Mouse (Mus musculus): Measurements from ENCODE around the gene Zfp809. TPM values are rescaled to one million over a fixed set of nuclear protein-coding genes. Genes with fewer than 3 reads are reported as not detected.

Gene Zfp809
- polyA plus RNA-seq (2012): 6.1 and 8.8 TPM in 2 replicates

DNA sequence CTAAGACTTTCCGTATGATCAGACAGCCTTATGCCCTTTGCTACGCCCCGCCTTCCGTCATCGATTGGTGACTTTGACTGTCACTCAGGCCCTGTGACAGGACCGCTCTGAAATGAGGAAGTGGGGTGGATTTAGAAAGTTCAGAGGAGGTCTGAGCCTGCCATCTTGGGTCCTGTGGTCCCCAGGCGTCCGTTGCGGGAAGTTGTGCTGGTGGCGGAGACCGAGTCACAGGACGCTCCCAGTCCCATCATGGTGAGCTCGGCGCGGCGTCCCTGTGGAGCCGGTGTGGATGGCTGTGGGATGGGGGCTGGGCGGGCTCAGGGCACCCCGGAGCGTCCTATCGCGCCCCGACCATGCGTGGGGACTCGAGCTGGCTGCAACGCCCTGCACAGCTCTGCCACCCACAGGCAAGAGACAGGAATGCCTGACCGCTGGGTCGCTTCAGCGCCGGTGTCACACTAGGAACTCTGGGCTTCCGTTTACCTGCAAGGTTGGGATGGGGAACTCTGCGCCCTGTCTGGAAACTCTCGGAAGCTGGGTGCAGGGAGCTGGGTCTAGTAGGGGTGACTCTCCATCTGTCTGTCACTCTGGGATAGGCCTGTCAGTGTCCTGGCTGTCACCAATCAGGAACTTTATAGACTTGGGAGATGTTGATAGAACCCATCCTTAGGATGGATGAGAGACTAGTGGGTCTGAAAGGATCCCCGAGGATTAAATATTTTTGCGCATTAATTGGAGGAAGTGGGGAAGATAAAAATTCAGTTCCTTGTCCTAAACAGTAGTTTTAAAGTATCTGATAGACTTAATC lies at the start of gene Zfp809:
TSS of gene Zfp809 (plus strand) at position 134 of the 808 bp plus-strand sequence.
- TF ChIP-seq GATA1 (IDR thresholded peaks at IDR 0.05; ENCODE audit: low read length): no peak

DNA sequence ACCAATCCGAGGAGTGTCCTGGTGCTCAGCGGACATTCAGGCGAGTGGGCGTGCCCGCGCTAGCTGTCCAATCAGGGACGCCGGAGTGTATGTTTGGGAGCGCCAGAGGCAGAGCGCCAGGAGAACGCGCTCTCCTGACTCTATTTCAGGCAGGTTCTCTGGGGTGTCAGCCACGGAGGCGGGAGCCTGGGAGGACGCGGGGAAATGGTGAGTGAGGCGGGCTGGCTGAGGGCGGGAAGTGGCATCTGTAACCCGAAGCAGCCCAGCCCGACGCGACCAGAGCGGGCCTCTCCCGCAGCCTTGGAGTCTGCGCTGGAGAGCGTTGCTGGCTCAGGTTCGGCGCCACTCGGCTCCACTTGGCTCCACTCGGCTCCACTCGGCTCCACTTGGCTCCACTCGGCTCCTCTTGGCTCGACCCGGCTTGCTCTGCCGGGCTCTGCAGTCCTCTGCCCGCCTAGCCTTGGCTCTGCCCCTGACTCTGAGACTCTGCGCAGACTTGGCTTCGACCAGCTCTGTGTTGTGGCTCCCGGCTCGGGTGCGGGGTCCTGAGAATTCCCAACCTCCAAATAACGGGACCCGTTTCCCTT lies 37.4 kb upstream of the Zfp809 start, which contains the start of gene Zfp872:
TSS of gene Zfp872 (plus strand) at position 66 of the 587 bp plus-strand sequence.
- no peak for TF ChIP-seq GATA1 (IDR thresholded peaks at IDR 0.05; ENCODE audit: low read length)

DNA sequence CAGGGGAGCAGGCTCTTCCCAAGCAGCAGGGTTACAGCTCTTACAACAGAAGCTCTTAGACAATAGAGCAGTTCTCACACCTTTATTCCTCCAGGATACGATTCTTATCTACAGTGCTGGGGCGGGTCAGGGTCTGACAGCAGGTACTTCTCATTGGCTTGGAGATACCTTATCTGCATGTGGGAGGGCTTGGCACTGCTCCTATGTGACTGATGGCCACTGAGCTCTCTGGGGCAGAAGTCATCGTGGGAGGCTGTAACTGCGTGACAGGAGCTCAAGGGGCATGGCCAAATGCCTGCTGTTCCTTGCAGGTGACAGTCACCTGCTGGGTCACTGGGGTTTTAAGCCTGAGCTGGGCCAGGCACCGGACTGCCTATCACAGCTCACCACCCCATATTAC lies 29.1 kb upstream of the Zfp809 start:
- TF ChIP-seq GATA1 (IDR thresholded peaks at IDR 0.05; ENCODE audit: low read length): no peak

DNA sequence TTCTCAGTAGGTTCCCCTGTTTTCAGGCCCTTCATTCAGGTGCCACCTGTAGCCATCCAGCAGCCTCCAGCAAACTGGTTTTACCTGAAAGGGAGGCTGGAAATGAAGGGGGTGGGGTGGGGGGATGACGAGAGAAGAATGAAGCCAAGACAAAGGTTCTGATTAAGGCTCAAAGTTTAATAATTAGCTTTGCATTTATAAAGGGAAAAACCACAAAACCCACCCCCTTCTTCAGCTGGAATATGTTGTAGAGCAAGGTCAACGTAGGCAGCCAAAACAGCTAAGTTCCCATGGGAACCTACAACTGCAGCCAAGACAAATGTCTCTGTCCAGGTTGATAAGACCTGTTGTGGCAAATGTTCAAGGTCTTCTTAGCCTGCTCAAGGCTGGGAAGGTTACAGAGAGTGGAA lies 11.7 kb upstream of the Zfp809 start:
- no peak for TF ChIP-seq GATA1 (IDR thresholded peaks at IDR 0.05; ENCODE audit: low read length)

DNA sequence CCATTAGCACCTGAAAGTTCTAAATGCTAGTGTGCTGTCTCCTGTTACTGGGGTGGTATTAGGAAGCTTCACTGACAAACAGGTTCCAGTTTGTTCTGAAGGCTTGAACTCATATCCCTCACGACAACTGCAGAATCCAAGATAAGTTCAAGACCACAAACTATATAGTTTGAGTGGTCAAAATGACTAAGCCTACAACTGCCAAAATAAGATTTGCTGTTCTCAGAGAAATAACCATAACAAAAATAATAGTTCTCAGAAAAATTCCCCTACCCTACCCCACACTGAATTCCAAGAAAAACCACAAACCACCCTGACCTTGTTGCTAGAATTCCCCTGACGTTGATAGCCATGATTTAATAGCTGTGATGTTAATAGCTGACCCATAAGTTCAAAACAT lies 11.0 kb upstream of the Zfp809 start:
- no peak for TF ChIP-seq GATA1 (IDR thresholded peaks at IDR 0.05; ENCODE audit: low read length)

DNA sequence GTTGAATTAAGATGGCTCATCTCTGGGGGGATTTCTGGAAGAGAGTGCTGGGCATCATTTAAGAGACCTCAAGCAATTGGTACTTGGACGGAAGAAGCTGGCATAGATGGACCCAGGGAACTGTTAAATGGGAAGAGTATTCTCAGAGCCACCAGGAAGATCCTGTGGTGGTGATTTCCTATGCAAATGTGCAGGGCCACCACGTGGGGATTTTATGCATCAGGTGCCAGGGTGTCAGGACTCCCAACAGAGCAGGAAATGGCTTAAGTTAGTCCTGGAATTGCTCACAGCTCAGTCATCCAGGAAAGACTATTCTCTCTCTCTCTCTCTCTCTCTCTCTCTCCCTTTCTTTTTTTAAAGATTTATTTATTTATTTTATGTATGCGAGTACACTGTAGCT lies 8.8 kb upstream of the Zfp809 start:
- no peak for TF ChIP-seq GATA1 (IDR thresholded peaks at IDR 0.05; ENCODE audit: low read length)

DNA sequence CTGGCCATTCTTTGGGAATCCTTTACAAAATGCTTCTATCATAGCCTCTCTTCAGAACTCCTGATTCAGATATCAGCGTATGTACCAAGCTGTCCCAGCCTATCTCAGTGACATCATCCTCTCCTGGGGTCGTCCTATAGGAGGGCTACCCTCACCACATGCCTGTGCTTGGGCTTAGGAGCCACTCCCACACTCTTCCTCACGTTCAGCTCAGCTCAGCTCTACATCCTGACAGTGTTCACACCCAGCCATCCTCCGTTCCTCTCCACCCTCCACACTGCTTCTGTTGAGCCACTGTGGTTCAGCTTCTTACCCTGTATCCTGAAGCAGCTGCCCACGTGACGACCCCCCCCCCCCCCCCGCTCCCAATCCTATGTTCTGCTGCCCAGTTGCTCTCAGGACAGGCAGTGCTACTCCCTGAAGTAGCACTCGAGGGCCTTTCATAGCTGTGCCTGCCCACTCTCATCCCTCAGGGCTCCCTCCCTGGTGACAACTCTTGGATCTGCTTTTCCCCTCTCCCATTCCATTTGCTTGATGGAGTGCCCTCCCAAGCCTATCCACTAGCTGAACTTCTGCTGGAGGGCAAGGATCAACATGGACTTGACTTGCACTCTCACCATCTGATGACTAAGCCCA lies 7.5 kb upstream of the Zfp809 start:
- TF ChIP-seq GATA1 (IDR thresholded peaks at IDR 0.05; ENCODE audit: low read length): no peak

DNA sequence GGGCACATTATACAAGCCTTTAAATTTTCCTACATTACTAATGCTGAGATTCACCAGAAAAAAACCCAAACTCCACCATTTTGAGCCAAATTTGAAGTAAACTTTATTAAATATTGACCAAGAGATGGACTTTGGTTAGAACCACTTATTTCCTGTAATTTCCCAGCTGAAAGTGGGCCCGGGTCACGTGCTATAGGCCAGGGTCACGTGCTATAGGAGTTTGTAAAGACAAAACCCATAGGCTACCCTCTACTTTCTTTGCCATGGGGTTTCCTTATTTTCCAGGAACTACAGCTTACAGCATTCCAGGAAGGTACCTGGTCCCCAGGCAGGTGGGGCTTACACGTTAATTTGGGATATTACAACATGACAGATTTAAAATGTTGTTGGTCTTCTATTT lies 1.4 kb upstream of the Zfp809 start:
- no peak for TF ChIP-seq GATA1 (IDR thresholded peaks at IDR 0.05; ENCODE audit: low read length)

DNA sequence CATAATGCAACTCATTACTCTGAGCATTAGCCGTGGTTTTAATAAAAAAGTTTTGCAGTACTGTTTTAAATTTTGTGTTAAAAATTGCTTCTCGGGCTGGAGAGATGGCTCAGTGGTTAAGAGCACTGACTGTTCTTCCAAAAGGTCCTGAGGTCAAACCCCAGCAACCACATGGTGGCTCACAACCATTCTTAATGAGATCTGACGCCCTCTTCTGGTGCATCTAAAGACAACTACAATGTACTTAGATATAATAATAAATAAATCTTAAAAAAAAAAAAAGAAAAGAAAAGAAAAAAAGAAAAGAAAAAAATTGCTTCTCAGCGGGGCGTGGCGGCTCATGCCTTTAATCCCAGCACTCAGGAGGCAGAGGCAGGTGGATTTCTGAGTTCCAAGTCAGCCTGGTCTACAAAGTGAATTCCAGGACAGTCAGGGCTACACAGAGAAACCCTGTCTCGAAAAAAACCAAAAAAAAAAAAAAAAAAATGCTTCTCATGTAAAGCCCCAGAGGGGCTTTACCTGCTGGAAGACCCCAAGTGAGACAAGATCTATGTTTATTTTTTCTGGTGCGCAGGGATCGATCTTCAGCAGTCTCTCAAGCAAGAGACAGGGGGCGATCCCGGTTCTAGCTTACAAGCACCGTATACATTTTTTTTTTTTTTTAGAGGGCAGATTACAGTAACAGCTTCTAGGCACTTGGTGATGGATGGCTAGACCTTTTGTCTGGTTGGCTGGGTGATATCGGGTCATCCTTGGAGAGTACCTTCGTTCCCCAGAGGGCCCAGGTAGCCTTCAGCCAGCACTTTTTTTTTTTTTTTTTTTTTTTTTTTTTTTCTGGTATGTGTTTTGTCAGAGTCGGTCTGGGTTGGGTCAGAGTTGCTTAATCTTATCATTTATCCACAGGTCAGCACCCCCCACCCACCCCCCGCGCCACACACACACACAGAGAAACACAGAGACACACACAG lies 694 bp upstream of the Zfp809 start:
- TF ChIP-seq GATA1 (IDR thresholded peaks at IDR 0.05; ENCODE audit: low read length): no peak

DNA sequence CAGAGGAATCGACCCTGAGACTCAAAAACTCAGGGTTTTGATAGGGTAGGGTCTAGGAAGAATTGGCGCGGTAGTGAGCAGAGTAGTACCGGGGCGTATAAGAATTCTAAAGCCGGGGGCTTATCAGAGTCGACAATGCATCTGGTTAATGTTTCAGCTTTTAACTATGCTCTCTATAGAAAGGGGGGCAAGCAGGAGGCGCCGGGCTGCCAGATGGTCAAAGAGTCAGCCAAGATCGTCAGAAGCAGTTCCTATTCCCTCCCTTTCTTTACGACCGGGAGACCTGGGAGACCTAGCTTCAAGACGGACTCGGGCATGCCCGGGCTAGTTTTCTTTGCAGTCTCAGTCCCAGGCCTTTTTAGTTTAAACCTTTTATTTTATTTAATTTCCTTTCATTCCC lies 1.3 kb downstream of the Zfp809 start:
- no peak for TF ChIP-seq GATA1 (IDR thresholded peaks at IDR 0.05; ENCODE audit: low read length)

DNA sequence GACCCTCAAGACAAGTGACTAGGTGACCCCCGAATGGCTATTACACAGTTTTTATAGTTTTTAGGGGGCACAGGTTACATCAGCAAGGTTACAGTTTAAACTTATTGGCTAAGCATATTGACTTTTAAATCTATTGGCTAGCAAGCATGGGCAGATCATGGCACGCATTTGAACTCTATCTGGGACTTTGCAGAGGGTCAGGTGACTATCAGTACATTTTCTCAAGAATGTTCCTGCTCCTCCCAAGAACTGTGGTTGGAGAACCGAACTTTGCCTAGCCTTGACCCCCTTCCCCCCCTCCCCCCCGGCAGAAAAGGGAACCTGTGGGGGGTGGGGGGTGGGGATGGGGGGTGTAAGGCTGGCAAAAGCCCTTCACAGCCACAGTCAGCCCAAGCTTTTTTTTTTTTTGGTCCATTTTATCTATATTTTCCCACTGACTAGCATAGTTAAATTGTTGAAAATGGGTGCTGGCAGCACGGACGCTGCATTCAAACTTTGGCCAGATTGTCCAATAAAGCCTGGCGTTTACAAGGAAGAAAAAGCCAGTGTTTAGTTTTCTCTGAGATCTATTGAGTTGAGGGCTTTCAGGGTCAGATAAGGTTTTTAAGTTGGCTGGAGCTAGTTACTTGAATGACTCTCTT lies 4.0 kb downstream of the Zfp809 start:
- TF ChIP-seq GATA1 (IDR thresholded peaks at IDR 0.05; ENCODE audit: low read length): no peak

DNA sequence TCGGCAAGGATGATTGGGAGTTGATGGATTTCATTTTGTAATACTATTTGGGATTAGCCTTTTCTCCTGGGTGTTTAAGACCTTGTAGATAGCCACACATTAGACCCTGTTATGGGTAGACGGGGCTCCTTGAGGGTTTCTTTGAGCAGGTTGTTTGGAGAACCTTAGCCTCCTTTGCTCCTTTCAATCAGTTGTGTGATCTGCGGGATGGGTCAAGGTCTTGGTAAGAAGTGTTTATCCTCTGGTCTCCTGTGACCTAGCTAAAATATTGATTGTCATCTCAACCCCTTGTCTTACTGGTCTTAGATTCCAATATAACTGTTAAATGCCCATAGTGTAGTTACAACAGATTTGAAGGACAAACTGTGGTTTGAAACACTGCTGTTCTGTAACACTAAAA lies 4.5 kb downstream of the Zfp809 start:
- TF ChIP-seq GATA1 (IDR thresholded peaks at IDR 0.05; ENCODE audit: low read length): no peak

DNA sequence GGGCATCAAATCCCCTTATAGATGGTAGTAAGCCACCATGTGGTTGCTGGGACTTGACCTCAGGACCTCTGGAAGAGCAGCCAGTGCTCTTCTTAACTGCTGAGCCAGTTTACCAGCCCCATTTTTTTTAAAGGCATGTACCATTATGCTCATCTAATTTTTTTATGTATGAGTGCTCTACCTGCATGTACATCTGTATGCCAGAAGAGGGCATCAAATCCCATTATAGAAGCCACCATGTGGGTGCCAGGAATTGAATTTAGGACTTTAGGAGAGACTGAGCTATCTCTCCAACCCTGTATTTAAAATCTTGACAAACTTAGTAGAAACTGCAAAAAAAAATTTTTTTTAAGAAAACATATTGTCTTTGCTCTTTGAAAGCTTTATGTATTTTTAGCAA lies 5.0 kb downstream of the Zfp809 start:
- TF ChIP-seq GATA1 (IDR thresholded peaks at IDR 0.05; ENCODE audit: low read length): no peak

DNA sequence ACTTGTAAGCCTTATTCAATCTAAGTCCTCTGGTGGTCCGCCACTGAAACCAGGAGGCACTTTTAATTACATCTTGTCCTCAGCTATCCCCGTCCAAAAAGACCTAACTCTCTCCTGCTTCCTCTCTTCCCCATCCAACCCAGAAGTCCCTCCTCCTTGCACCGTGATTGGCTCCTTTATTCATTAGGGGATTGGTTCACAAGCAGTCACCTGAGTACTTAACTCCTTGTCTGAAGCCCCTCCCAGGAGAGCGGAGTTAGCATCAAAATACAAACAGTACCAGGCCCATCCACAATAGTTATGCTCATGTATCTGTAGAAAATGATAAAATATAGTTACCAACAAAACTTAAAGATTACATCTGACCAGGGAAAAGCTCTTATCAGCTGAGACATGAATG lies 14.5 kb downstream of the Zfp809 start:
- no peak for TF ChIP-seq GATA1 (IDR thresholded peaks at IDR 0.05; ENCODE audit: low read length)

DNA sequence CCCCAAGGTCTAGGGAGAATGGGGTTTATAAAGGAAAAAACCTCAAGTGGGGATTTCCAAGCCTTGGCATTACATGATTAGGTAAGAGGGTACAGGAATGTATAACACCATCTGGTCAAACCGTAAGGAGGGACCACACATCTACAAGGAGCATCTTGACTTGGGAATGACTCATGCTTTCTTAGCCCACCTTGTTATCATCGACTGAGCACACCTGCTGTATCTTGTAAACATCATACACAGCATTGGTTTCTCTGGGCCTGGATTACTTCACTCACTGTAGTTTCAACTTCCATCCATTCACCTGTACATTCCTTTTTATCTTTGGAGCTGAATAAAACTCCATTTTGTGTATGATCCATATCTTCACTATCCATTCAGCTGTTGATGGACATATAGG lies 18.7 kb downstream of the Zfp809 start:
- no peak for TF ChIP-seq GATA1 (IDR thresholded peaks at IDR 0.05; ENCODE audit: low read length)

Data from G1E-ER4 (cell line).